Comparison of ENCODE assay signal across 20 mouse cellular contexts in genomic region chr6:30698036-30698435, GRCm38 (mm10). TPM values are rescaled to one million over a fixed set of nuclear protein-coding genes. Genes with fewer than 3 reads are reported as not detected.
DNase-seq lines count a peak whose midpoint lies in the region; ATAC-seq and TF ChIP-seq lines count a peak whose summit lies in the region.
"Had no signal": no experiment of that assay in that cellular context is flagged by ENCODE, and none has a peak within 500 bp of the region (broad histone marks: within the 10 kb centered on the region; RNA-seq: fewer than 3 reads in every experiment).

No protein-coding gene starts in this region.

- intact Hi-C loops in heart, adult 2 months (cut with DNase I) = loop anchor here (10.0 kb wide), 1 partner anchor 1423 kb away; the partner anchor contains the start of genes Fam71f2 and Hilpda
- intact Hi-C loops in heart, postnatal 14 days (cut with DNase I) = loop anchor here (5.0 kb wide), 1 partner anchor 141 kb away; no protein-coding TSS in a partner anchor

- H3K27me3 ChIP-seq in heart, embryonic 11.5 days (ENCODE audit: control insufficient read depth, insufficient read depth, low read length) = no peaks in the 10 kb centered on the region
- H3K27me3 ChIP-seq in heart, adult 2 months (ENCODE audit: control insufficient read depth, insufficient read depth, low read length) = no peaks in the 10 kb centered on the region
- H3K27me3 ChIP-seq in midbrain, embryonic 10.5 days (ENCODE audit: low read depth, poor library complexity, severe bottlenecking) = no peaks in the 10 kb centered on the region
- H3K27me3 ChIP-seq in midbrain, embryonic 14.5 days (ENCODE audit: control insufficient read depth, insufficient read depth, low read length) = no peaks in the 10 kb centered on the region
- no peaks in the 10 kb centered on the region for H3K27me3 ChIP-seq in stomach, embryonic 16.5 days (ENCODE audit: control insufficient read depth, insufficient read depth, low read length)
- H3K27me3 ChIP-seq: hindbrain, embryonic 15.5 days; midbrain, embryonic 13.5 days; neural tube, embryonic 13.5 days had no signal

- peaks cover 23% of the 10 kb centered on the region for H3K4me1 ChIP-seq in heart, embryonic 11.5 days (ENCODE audit: control insufficient read depth, insufficient read depth, low read length)
- peaks cover 9% of the 10 kb centered on the region for H3K4me1 ChIP-seq in heart, adult 2 months (ENCODE audit: control insufficient read depth, insufficient read depth, low read length)
- H3K4me1 ChIP-seq in midbrain, embryonic 10.5 days = peaks cover 39% of the 10 kb centered on the region
- H3K4me1 ChIP-seq in midbrain, embryonic 14.5 days (ENCODE audit: control insufficient read depth, insufficient read depth, low read length) = peaks cover 10% of the 10 kb centered on the region
- H3K4me1 ChIP-seq in stomach, embryonic 16.5 days (ENCODE audit: control insufficient read depth, insufficient read depth, low read length) = peaks cover 18% of the 10 kb centered on the region

- no peak for TF ChIP-seq CTCF in heart, adult 2 months (IDR thresholded peaks at IDR 0.05)

- no peak for TF ChIP-seq POLR2A in heart, adult 2 months (IDR thresholded peaks at IDR 0.05; ENCODE audit: insufficient read depth, low read depth, low read length)

- H3K36me3 ChIP-seq in heart, embryonic 11.5 days (ENCODE audit: control insufficient read depth, insufficient read depth, low read length) = no peaks in the 10 kb centered on the region
- no peaks in the 10 kb centered on the region for H3K36me3 ChIP-seq in heart, adult 2 months (ENCODE audit: control insufficient read depth, insufficient read depth, low read length)
- no peaks in the 10 kb centered on the region for H3K36me3 ChIP-seq in midbrain, embryonic 10.5 days
- H3K36me3 ChIP-seq in midbrain, embryonic 14.5 days (ENCODE audit: control insufficient read depth, insufficient read depth, low read length) = no peaks in the 10 kb centered on the region
- H3K36me3 ChIP-seq in stomach, embryonic 16.5 days (ENCODE audit: control insufficient read depth, insufficient read depth, low read length) = no peaks in the 10 kb centered on the region
- H3K36me3 ChIP-seq: hindbrain, embryonic 15.5 days; midbrain, embryonic 13.5 days; neural tube, embryonic 13.5 days had no signal

- peak overlapping the region; percentile 48 for H3K27ac ChIP-seq in heart, embryonic 11.5 days (ENCODE audit: low read depth, low read length)
- H3K27ac ChIP-seq in heart, adult 2 months = no peak overlapping the region
- H3K27ac ChIP-seq in midbrain, embryonic 10.5 days (replicated peaks) = peak overlapping the region; percentile 71
- no peak overlapping the region for H3K27ac ChIP-seq in midbrain, embryonic 14.5 days (replicated peaks; ENCODE audit: low read depth, low read length)
- H3K27ac ChIP-seq in stomach, embryonic 16.5 days (ENCODE audit: low read length) = peak overlapping the region; percentile 86
- H3K27ac ChIP-seq: hindbrain, embryonic 15.5 days; midbrain, embryonic 13.5 days had no signal

- no peaks in the 10 kb centered on the region for H3K9me3 ChIP-seq in heart, embryonic 11.5 days (replicated peaks; ENCODE audit: control insufficient read depth, low read length)
- no peaks in the 10 kb centered on the region for H3K9me3 ChIP-seq in midbrain, embryonic 10.5 days (replicated peaks)
- no peaks in the 10 kb centered on the region for H3K9me3 ChIP-seq in midbrain, embryonic 14.5 days (ENCODE audit: control insufficient read depth, low read length)
- no peaks in the 10 kb centered on the region for H3K9me3 ChIP-seq in stomach, embryonic 16.5 days (replicated peaks; ENCODE audit: control insufficient read depth, low read length)
- H3K9me3 ChIP-seq: hindbrain, embryonic 15.5 days; midbrain, embryonic 13.5 days; neural tube, embryonic 13.5 days had no signal

- no peak overlapping the region for H3K4me3 ChIP-seq in heart, embryonic 11.5 days (ENCODE audit: low read depth, low read length)
- H3K4me3 ChIP-seq in heart, adult 2 months = no peak overlapping the region
- no peak overlapping the region for H3K4me3 ChIP-seq in midbrain, embryonic 10.5 days
- H3K4me3 ChIP-seq in midbrain, embryonic 14.5 days (replicated peaks; ENCODE audit: low read depth, low read length) = no peak overlapping the region
- H3K4me3 ChIP-seq in stomach, embryonic 16.5 days (replicated peaks; ENCODE audit: low read length) = no peak overlapping the region
- H3K4me3 ChIP-seq: erythroblast, embryonic 14.5 days; hindbrain, embryonic 15.5 days; midbrain, embryonic 13.5 days; neural tube, embryonic 13.5 days had no signal

- H3K9ac ChIP-seq in heart, embryonic 11.5 days (ENCODE audit: low read depth, low read length) = no peak overlapping the region
- no peak overlapping the region for H3K9ac ChIP-seq in heart, adult 2 months (ENCODE audit: low read depth, low read length)
- no peak overlapping the region for H3K9ac ChIP-seq in midbrain, embryonic 14.5 days (replicated peaks; ENCODE audit: low read length)
- H3K9ac ChIP-seq in stomach, embryonic 16.5 days (ENCODE audit: low read length) = no peak overlapping the region
- H3K9ac ChIP-seq: hindbrain, embryonic 15.5 days; midbrain, embryonic 13.5 days; neural tube, embryonic 13.5 days had no signal

- 81% methylated on average over 4 of the region's 4 CpGs for WGBS in heart, embryonic 11.5 days (ENCODE audit: insufficient replicate concordance)
- WGBS in heart, adult 2 months = 56% methylated on average over 4 of the region's 4 CpGs
- WGBS in midbrain, embryonic 10.5 days = 96% methylated on average over 4 of the region's 4 CpGs
- WGBS in midbrain, embryonic 14.5 days = 95% methylated on average over 4 of the region's 4 CpGs
- WGBS in stomach, embryonic 16.5 days = 62% methylated on average over 4 of the region's 4 CpGs

- no peak for TF ChIP-seq EP300 in heart, adult 2 months (IDR thresholded peaks at IDR 0.05; ENCODE audit: insufficient read depth, low read depth, low read length)

- no peak for DNase-seq in heart, adult 2 months
- DNase-seq in midbrain, embryonic 10.5 days (ENCODE audit: low spot score) = no peak
- DNase-seq in midbrain, embryonic 14.5 days = no peak
- DNase-seq in heart, postnatal 14 days = peak; percentile 21 to 52
- DNase-seq in retina, postnatal 1 day = no peak
- DNase-seq in thymus, postnatal 36 days = no peak
- DNase-seq: cerebellum, postnatal 10 days; left cerebral cortex, postnatal 4 days; thymus, postnatal 25 days had no signal

- no peaks in the 10 kb centered on the region for H3K79me2 ChIP-seq in heart, adult 2 months (replicated peaks; ENCODE audit: control insufficient read depth, insufficient read depth, low read length)

- no peak overlapping the region for H3K4me2 ChIP-seq in heart, embryonic 11.5 days
- H3K4me2 ChIP-seq in midbrain, embryonic 14.5 days (ENCODE audit: low read length) = no peak overlapping the region
- H3K4me2 ChIP-seq in stomach, embryonic 16.5 days (ENCODE audit: low read depth, low read length) = no peak overlapping the region
- H3K4me2 ChIP-seq: hindbrain, embryonic 15.5 days; midbrain, embryonic 13.5 days; neural tube, embryonic 13.5 days had no signal

- ATAC-seq in heart, embryonic 11.5 days (replicated peaks; ENCODE audit: insufficient number of reproducible peaks, low FRiP score, low TSS enrichment) = no peak
- ATAC-seq in midbrain, embryonic 14.5 days (ENCODE audit: low FRiP score, low TSS enrichment) = no peak
- ATAC-seq in stomach, embryonic 16.5 days (ENCODE audit: insufficient read depth, low FRiP score) = no peak
- ATAC-seq: activated CD4-positive, CD25-positive, alpha-beta regulatory T cell, adult 4 months; lung, postnatal 0 days; midbrain, embryonic 13.5 days had no signal

RNA-seq across cellular contexts. Expression of gene Cep41, which starts 4.5 kb away (rescaled TPM):
- 10.9 and 11.0 TPM in 2 replicates for polyA plus RNA-seq in heart, embryonic 11.5 days (2014; fragmentation: Nextera tagmentation; extraction: Ambion mirVana)
- 1 to 10 TPM; 1.3 to 1.4 TPM for total RNA-seq in heart, adult 2 months (2021)
- 1.9 and 2.3 TPM in 2 replicates for polyA plus RNA-seq in heart, adult 2 months (2012; rRNA removed)
- 19.8 and 24.0 TPM in 2 replicates for polyA plus RNA-seq in midbrain, embryonic 10.5 days (2016; fragmentation: Nextera tagmentation; extraction: Ambion mirVana)
- 13.3 and 14.2 TPM in 2 replicates for polyA plus RNA-seq in midbrain, embryonic 14.5 days (2014; fragmentation: Nextera tagmentation; extraction: Ambion mirVana)
- 1 to 10 TPM; 2.9 to 3.1 TPM for total RNA-seq in heart, postnatal 14 days (2021)
- 8.8 and 11.6 TPM in 2 replicates for polyA plus RNA-seq in stomach, embryonic 16.5 days (2015; fragmentation: Nextera tagmentation; extraction: Ambion mirVana)

RNA-seq across cellular contexts. Expression of gene Mest, which starts 25.3 kb away (rescaled TPM):
- polyA plus RNA-seq in heart, embryonic 11.5 days (2014; fragmentation: Nextera tagmentation; extraction: Ambion mirVana) = 4,075 and 4,306 TPM in 2 replicates
- total RNA-seq in heart, adult 2 months (2021) = 1 to 10 TPM; 6.2 to 8.3 TPM
- polyA plus RNA-seq in heart, adult 2 months (2012; rRNA removed) = 19.5 and 28.1 TPM in 2 replicates
- polyA plus RNA-seq in midbrain, embryonic 10.5 days (2016; fragmentation: Nextera tagmentation; extraction: Ambion mirVana) = 1,366 and 1,939 TPM in 2 replicates
- polyA plus RNA-seq in midbrain, embryonic 14.5 days (2014; fragmentation: Nextera tagmentation; extraction: Ambion mirVana) = 297 and 402 TPM in 2 replicates
- 10 to 100 TPM; 51.2 to 65.0 TPM for total RNA-seq in heart, postnatal 14 days (2021)
- 746 and 846 TPM in 2 replicates for polyA plus RNA-seq in stomach, embryonic 16.5 days (2015; fragmentation: Nextera tagmentation; extraction: Ambion mirVana)

RNA-seq across cellular contexts. Expression of gene Cpa1, which starts 59.0 kb away (rescaled TPM):
- polyA plus RNA-seq in heart, embryonic 11.5 days (2014; fragmentation: Nextera tagmentation; extraction: Ambion mirVana) = 2.4 and 2.5 TPM in 2 replicates
- total RNA-seq in heart, adult 2 months (2021) = under 1 TPM in 1 of 2 experiments, not detected in 1; 0.14 TPM
- polyA plus RNA-seq in heart, adult 2 months (2012; rRNA removed) = 0.21 and 0.44 TPM in 2 replicates
- 0.19 TPM in 1 of 2 replicates, not detected in the other for polyA plus RNA-seq in midbrain, embryonic 10.5 days (2016; fragmentation: Nextera tagmentation; extraction: Ambion mirVana)
- 0.50 and 0.61 TPM in 2 replicates for polyA plus RNA-seq in midbrain, embryonic 14.5 days (2014; fragmentation: Nextera tagmentation; extraction: Ambion mirVana)
- total RNA-seq in heart, postnatal 14 days (2021) = 1 to 10 TPM; 1.0 to 2.4 TPM
- polyA plus RNA-seq in stomach, embryonic 16.5 days (2015; fragmentation: Nextera tagmentation; extraction: Ambion mirVana) = 684 and 706 TPM in 2 replicates
- total RNA-seq: layer of hippocampus, adult 8-10 months; left cerebral cortex, postnatal 4 days; MEL had no signal
- polyA plus RNA-seq: activated CD4-positive, CD25-positive, alpha-beta regulatory T cell, adult 4 months; C2C12; erythroblast, embryonic 14.5 days had no signal

Comparison
In these comparisons a context has a peak if more than half of its experiments do, and no peak if none do; other contexts are left out.
1. H3K27ac ChIP-seq: peak in heart, embryonic 11.5 days (single experiment), midbrain, embryonic 10.5 days (single experiment) and stomach, embryonic 16.5 days (single experiment); none in heart, adult 2 months (single experiment) and midbrain, embryonic 14.5 days (single experiment).
2. DNase-seq: peak in heart, postnatal 14 days (2 of 2); none in heart, adult 2 months (0 of 2), midbrain, embryonic 10.5 days (single experiment), midbrain, embryonic 14.5 days (single experiment), retina, postnatal 1 day (single experiment) and thymus, postnatal 36 days (0 of 2).
3. RNA of gene Mest, which starts 25.3 kb away (polyA plus RNA-seq): 4,075 to 4,306 TPM in heart, embryonic 11.5 days, 1,366 to 1,939 TPM in midbrain, embryonic 10.5 days, 746 to 846 TPM in stomach, embryonic 16.5 days and 297 to 402 TPM in midbrain, embryonic 14.5 days; 19.5 to 28.1 TPM in heart, adult 2 months; every median in the first group is over 10 times any median in the second.
4. RNA of gene Cpa1, which starts 59.0 kb away (polyA plus RNA-seq): 684 to 706 TPM in stomach, embryonic 16.5 days; 2.4 to 2.5 TPM in heart, embryonic 11.5 days, 0.50 to 0.61 TPM in midbrain, embryonic 14.5 days, 0.21 to 0.44 TPM in heart, adult 2 months and 0.19 TPM in midbrain, embryonic 10.5 days; every median in the first group is over 100 times any median in the second.